Mouse (Mus musculus): ENCODE data around the gene Olfm4. TPM values are rescaled to one million over a fixed set of nuclear protein-coding genes. Genes with fewer than 3 reads are reported as not detected.

Olfm4 gene
- total and polyA plus RNA-seq, 2 experiments from 2014 or later: 0.37 to 3.8 TPM

DNA sequence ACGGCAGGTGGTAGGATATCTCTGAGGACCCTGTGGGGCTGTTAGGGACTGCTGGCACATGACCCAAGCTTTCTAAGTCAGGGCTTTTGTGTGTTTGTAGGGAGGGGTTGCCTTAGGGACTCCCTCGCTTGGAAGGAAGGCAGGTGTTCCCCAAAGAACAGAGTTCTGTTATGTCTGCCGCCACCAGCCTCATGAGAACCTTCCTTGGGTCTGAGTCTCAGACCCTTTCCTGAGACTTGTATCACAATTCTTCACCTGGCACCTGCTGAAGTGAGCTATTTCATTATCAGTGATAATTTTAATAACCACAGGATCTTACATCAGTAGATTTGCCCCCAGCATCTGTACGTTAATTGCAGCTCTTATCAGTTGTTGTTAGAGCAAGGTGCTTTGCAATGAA lies 2.4 kb upstream of the Olfm4 start:
- 74% methylated on average over 4 of the region's 4 CpGs for WGBS
- H3K9me3 ChIP-seq (replicated peaks; ENCODE audit: control insufficient read depth, low read length): no peaks in the 10 kb centered on the region
- no peak overlapping the region for H3K4me2 ChIP-seq (ENCODE audit: low read depth, low read length)
- no peaks in the 10 kb centered on the region for H3K4me1 ChIP-seq (ENCODE audit: control insufficient read depth, insufficient read depth)
- TF ChIP-seq CTCF (IDR thresholded peaks at IDR 0.05; ENCODE audit: low read depth): no peak
- H3K4me3 ChIP-seq (ENCODE audit: low read depth, low read length): no peak overlapping the region
- H3K27me3 ChIP-seq (ENCODE audit: control insufficient read depth, insufficient read depth, low read length): no peaks in the 10 kb centered on the region
- DNase-seq (ENCODE audit: low spot score): no peak
- no peak overlapping the region for H3K9ac ChIP-seq (replicated peaks; ENCODE audit: low read depth, low read length)
- H3K36me3 ChIP-seq (replicated peaks; ENCODE audit: control insufficient read depth, insufficient read depth, low read length): no peaks in the 10 kb centered on the region
- no peak overlapping the region for H3K27ac ChIP-seq (ENCODE audit: low read depth)
- ATAC-seq (ENCODE audit: insufficient read depth, low read depth): no peak

- Histone ChIP-seq H3K36me3 (replicated peaks; ENCODE audit: control insufficient read depth, insufficient read depth, low read length) (no peaks in the 10 kb centered on the region), H3K9ac (replicated peaks; ENCODE audit: low read depth, low read length) (no peak overlapping the region), H3K27ac (ENCODE audit: low read depth) (no peak overlapping the region), H3K27me3 (ENCODE audit: control insufficient read depth, insufficient read depth, low read length) (no peaks in the 10 kb centered on the region), H3K4me3 (ENCODE audit: low read depth, low read length) (no peak overlapping the region), H3K4me1 (ENCODE audit: control insufficient read depth, insufficient read depth) (no peaks in the 10 kb centered on the region), H3K4me2 (ENCODE audit: low read depth, low read length) (no peak overlapping the region), H3K9me3 (replicated peaks; ENCODE audit: control insufficient read depth, low read length) (no peaks in the 10 kb centered on the region)
- DNase-seq (ENCODE audit: low spot score) (no peak), ATAC-seq (ENCODE audit: insufficient read depth, low read depth) (no peak)
- 61% methylated on average over 7 of the region's 7 CpGs for WGBS
- TF ChIP-seq CTCF (IDR thresholded peaks at IDR 0.05; ENCODE audit: low read depth): no peak
- TF ChIP-seq EP300 (IDR thresholded peaks at IDR 0.05; ENCODE audit: low read depth): no peak
Observed at GRCm38 (mm10) chr14:79985137-79985670, 1.3 kb downstream of the Olfm4 start.

DNA sequence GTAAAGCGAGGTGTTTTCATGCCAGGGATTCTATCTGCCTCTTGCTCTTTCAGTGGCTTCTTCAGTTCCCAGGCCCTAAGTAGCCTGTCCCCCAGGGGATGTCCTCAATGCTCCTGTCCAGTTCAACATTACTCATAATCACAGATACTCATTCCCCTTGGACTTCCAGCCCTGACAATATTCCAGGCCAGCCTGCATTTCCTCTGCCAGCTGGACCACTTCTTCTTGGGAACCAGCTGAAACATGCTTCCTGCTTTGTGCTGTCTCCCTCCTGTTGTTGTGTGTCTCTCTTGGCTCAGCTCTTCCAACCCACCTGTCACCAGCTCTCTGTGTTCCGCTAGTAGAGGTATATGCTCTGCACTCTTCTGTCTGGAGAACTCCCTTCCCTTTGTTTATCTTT lies 1.8 kb downstream of the Olfm4 start:
- TF ChIP-seq EP300 (IDR thresholded peaks at IDR 0.05; ENCODE audit: low read depth) (no peak), CTCF (IDR thresholded peaks at IDR 0.05; ENCODE audit: low read depth) (no peak)
- ATAC-seq (ENCODE audit: insufficient read depth, low read depth) (no peak; the same call in 1 of the 2 replicates), DNase-seq (ENCODE audit: low spot score) (no peak)
- Histone ChIP-seq H3K27me3 (ENCODE audit: control insufficient read depth, insufficient read depth, low read length) (no peaks in the 10 kb centered on the region), H3K4me1 (ENCODE audit: control insufficient read depth, insufficient read depth) (no peaks in the 10 kb centered on the region), H3K36me3 (replicated peaks; ENCODE audit: control insufficient read depth, insufficient read depth, low read length) (no peaks in the 10 kb centered on the region), H3K27ac (ENCODE audit: low read depth) (no peak overlapping the region), H3K4me3 (ENCODE audit: low read depth, low read length) (no peak overlapping the region), H3K9ac (replicated peaks; ENCODE audit: low read depth, low read length) (no peak overlapping the region), H3K9me3 (replicated peaks; ENCODE audit: control insufficient read depth, low read length) (no peaks in the 10 kb centered on the region), H3K4me2 (ENCODE audit: low read depth, low read length) (no peak overlapping the region)
- 64% methylated on average over 2 of the region's 2 CpGs for WGBS

DNA sequence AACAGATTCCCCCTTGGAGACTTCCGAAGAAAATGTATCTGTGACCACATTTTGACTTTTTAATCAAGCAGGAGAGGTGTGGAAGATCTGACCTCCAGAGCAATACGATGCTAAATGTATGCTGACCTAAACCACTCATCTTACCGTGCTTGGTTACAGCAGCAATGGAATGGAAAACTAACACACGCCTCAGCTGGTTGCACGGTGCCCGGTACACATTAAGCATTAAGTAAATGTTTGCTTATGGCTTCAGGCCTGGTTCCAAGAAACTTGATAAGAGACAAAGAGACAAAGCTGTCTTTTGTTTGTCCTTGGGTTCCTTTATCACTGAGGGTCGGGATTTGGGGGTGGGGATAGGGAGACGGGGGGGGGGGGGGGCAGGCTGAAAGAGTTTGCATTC lies 3.0 kb downstream of the Olfm4 start:
- no peaks in the 10 kb centered on the region for H3K4me1 ChIP-seq (ENCODE audit: control insufficient read depth, insufficient read depth)
- TF ChIP-seq EP300 (IDR thresholded peaks at IDR 0.05; ENCODE audit: low read depth) (no peak), CTCF (IDR thresholded peaks at IDR 0.05; ENCODE audit: low read depth) (no peak)
- no peak for ATAC-seq (ENCODE audit: insufficient read depth, low read depth)
- H3K36me3 ChIP-seq (replicated peaks; ENCODE audit: control insufficient read depth, insufficient read depth, low read length): no peaks in the 10 kb centered on the region
- H3K4me2 ChIP-seq (ENCODE audit: low read depth, low read length): no peak overlapping the region
- 39% methylated on average over 8 of the region's 8 CpGs for WGBS
- no peaks in the 10 kb centered on the region for H3K9me3 ChIP-seq (replicated peaks; ENCODE audit: control insufficient read depth, low read length)
- no peak overlapping the region for H3K4me3 ChIP-seq (ENCODE audit: low read depth, low read length)
- H3K27ac ChIP-seq (ENCODE audit: low read depth): no peak overlapping the region
- no peak overlapping the region for H3K9ac ChIP-seq (replicated peaks; ENCODE audit: low read depth, low read length)
- no peaks in the 10 kb centered on the region for H3K27me3 ChIP-seq (ENCODE audit: control insufficient read depth, insufficient read depth, low read length)
- DNase-seq (ENCODE audit: low spot score): no peak

- H3K9ac ChIP-seq (replicated peaks; ENCODE audit: low read depth, low read length): no peak overlapping the region
- no peak overlapping the region for H3K27ac ChIP-seq (ENCODE audit: low read depth)
Observed at GRCm38 (mm10) chr14:79989785-79990184, 5.9 kb downstream of the Olfm4 start.

GRCm38 (mm10) chr14:79990547-79990946 lies 6.7 kb downstream of the Olfm4 start:
- WGBS: 54% methylated on average over 5 of the region's 5 CpGs
- Histone ChIP-seq H3K27me3 (ENCODE audit: control insufficient read depth, insufficient read depth, low read length) (no peaks in the 10 kb centered on the region), H3K9me3 (replicated peaks; ENCODE audit: control insufficient read depth, low read length) (no peaks in the 10 kb centered on the region), H3K36me3 (replicated peaks; ENCODE audit: control insufficient read depth, insufficient read depth, low read length) (no peaks in the 10 kb centered on the region), H3K9ac (replicated peaks; ENCODE audit: low read depth, low read length) (no peak overlapping the region), H3K27ac (ENCODE audit: low read depth) (no peak overlapping the region), H3K4me2 (ENCODE audit: low read depth, low read length) (no peak overlapping the region), H3K4me1 (ENCODE audit: control insufficient read depth, insufficient read depth) (no peaks in the 10 kb centered on the region), H3K4me3 (ENCODE audit: low read depth, low read length) (no peak overlapping the region)
- TF ChIP-seq CTCF (IDR thresholded peaks at IDR 0.05; ENCODE audit: low read depth) (no peak), EP300 (IDR thresholded peaks at IDR 0.05; ENCODE audit: low read depth) (no peak)
- no peak for DNase-seq (ENCODE audit: low spot score)
- no peak for ATAC-seq (ENCODE audit: insufficient read depth, low read depth)

More at GRCm38 (mm10) chr14:79989785-79990184, 5.9 kb downstream of the Olfm4 start:
- Histone ChIP-seq H3K4me2 (ENCODE audit: low read depth, low read length) (no peak overlapping the region), H3K36me3 (replicated peaks; ENCODE audit: control insufficient read depth, insufficient read depth, low read length) (no peaks in the 10 kb centered on the region), H3K9me3 (replicated peaks; ENCODE audit: control insufficient read depth, low read length) (no peaks in the 10 kb centered on the region), H3K4me3 (ENCODE audit: low read depth, low read length) (no peak overlapping the region), H3K4me1 (ENCODE audit: control insufficient read depth, insufficient read depth) (no peaks in the 10 kb centered on the region), H3K27me3 (ENCODE audit: control insufficient read depth, insufficient read depth, low read length) (no peaks in the 10 kb centered on the region)
- DNase-seq (ENCODE audit: low spot score): no peak
- TF ChIP-seq EP300 (IDR thresholded peaks at IDR 0.05; ENCODE audit: low read depth): no peak
- no peak for TF ChIP-seq CTCF (IDR thresholded peaks at IDR 0.05; ENCODE audit: low read depth)
- no peak for ATAC-seq (ENCODE audit: insufficient read depth, low read depth)
- whole genome bisulfite sequencing: 66% methylated on average over 4 of the region's 4 CpGs

All from heart, postnatal 0 days (tissue).